Mouse (Mus musculus): ENCODE results near the gene Zmynd8.

DNA sequence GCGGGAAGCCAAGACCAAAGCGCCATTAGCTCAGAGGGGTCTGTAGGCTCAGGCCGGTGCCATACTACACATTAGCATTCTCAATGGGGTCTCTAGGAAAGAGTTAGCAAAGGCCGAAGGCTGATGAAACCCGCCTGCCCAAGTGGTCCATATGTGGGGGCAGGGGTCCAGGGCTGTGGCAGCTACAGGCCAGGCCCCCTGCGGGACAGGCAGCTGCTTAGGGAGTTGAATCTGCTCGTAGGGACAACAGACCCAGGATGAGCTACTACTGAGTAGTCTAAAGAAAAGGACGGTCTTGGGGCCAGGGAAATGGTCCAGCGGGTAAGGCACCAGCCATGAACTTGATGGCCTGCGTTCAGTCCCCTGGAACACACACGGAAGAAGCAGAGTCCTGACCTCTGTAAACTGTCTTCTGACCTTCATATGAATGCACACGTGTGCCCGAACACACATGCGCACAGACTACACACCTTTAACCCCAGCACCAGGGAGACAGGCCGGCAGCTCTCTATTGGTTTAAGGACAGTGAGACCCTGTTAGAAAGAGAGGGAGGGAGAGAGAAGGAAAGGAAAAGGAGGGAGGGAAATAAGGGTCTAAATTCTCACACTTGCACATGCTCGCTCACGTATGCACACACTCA is 73.4 kb downstream of the Zmynd8 start:
- TF ChIP-seq CTCF (IDR thresholded peaks at IDR 0.05; ENCODE audit: borderline replicate concordance, insufficient read depth, low read depth, low read length) (no peak), POLR2A (IDR thresholded peaks at IDR 0.05; ENCODE audit: borderline replicate concordance, insufficient read depth, low read length) (no peak)
